Mouse (Mus musculus): Measurements from ENCODE around the gene Dnajb3.
A peak's percentile ranks its signal among the peaks of the same experiment; 100 is the strongest.

Gene Dnajb3

DNA sequence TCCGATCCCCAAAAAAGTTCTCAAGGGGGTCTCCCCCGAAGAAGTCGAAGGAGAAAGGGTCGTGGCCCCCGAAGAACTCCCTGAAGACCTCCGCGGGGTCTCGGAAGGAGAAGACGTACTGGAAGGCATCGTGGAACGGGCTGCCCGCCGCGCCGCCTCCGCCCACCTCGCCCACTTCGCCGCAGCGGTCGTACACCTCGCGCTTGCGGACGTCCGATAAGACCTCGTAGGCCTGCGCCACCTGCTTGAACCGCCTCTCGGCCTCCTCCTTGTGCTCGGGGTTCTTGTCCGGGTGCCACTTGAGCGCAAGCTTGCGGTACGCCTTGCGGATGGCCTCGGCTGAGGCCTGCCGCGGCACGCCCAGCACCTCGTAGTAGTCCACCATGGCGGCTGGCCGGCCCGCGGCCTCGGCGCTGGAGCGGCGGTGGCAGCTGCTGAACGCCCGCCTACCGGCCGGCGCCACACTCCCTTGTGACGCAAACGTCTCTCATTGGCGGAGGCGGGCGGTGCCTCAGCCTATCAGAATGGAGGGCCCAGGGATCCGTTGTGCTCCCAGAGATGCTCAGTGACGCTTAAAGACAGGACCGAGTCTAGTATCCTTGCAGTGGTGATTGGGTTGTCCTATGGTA lies at the start of gene Dnajb3:
TSS of gene Dnajb3 (minus strand) at position 489 of the 629 bp plus-strand sequence.
- no peak for DNase-seq (ENCODE audit: low read depth, low spot score)

DNA sequence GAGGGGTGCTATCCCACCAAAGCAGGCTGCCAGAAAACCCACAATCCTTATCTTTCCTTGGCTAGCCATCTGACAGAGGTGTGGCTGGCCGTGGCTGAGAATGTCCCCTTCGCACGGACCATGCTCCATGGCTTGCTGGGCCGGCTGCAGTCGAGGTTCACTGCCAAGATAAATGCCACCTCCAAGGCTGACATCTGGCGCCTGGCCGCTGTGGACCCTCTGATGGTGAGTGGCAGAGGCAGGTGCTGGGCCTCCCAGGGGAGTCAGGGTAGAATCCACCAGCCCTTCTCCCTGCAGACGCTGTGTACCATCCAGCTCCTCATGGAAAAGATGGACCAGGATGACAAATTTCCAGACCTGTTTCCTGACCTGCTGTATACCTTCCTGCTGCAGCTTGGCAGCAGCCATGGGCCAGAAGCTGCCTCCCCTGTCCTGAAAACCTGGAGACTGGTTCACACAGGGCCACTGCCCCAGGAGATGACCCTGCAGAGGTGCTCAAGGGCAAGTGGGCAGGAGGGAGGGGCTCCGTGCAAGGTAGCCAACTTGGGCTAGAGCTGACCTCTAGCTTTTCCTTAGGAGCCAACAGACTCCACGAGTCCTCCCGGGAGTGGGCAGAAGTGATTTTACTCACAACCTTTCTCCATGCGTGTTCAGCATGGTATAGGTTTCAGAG lies 49.3 kb upstream of the Dnajb3 start:
- no peak for DNase-seq (ENCODE audit: low read depth, low spot score)

DNA sequence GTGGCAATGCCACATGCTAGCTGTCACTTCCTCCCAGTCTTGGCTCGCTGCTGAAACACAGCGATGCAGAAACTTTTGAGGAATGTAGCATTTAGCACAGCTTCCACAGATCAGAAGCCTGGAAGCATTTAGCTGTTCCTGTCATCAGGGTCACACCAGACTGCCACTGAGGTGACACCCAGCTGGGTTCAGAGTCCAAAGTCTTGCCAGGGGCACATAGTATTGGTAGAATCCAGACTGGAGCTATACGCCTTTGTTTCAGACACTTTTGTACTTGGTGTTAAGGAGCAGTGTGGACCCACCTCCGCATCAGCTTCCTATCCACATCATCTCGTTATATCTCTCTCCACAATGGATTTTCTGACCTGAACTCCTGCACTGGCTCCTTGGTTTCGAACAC lies 48.0 kb upstream of the Dnajb3 start:
- no peak for DNase-seq (ENCODE audit: low read depth, low spot score)

DNA sequence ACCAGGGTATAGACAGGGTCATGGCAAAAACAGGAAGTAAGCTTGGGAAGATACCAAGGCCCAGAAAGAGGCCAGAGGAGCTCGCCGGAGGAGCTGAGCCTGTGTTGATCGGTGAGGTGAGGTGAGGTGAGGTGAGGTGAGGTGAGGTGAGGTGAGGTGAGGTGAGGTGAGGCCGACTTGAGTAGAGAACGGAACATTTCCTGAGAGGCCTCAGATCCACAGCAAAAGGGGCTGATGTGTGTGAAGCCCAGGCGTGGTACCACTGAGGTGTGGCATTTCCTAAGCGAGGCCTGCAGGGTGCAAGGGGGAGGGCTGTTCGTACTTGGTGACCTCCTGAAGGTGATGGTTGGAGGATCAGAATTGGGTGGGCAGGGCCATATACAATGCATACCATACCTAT lies 47.5 kb upstream of the Dnajb3 start:
- peak; percentile 86 for DNase-seq (ENCODE audit: low read depth, low spot score)

DNA sequence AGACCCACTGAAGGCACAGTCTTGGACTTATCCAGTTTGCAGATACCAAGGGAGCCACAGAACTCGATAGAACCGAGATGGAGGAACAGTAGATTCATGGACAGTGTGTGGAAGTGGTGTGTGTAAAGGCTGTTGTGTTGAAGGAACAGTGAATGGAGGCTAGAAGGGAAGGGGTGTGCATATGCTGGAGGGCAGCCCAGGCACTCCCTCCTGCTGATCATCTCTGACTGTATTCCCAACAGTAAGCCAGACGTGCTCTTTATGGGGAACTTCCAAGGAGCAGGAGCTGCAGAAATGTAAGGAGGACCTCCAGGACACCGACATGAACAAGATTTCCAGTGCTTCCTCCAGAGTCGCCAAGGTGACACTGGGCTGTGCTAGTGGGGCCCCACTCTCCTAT lies 44.4 kb upstream of the Dnajb3 start:
- no peak for DNase-seq (ENCODE audit: low read depth, low spot score)

DNA sequence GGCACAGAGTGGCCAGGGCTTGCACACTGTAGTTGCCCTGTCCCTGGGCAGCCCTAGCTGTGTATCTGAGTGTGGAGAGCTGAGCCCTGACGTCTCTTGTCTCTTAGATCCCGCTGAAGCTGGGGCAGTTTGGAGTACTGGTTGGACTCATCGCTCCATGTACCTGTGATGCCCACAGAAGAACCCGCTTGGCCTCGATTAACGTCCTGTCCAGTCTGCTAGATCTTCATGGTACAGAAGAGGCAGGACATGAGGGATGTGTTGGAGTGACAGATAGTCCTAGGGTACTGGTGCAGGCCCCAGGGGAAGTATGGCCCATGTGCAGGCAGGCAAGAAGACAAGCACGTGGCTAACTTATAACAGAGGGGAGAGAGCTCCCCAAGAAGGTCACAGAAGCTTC lies 44.0 kb upstream of the Dnajb3 start:
- no peak for DNase-seq (ENCODE audit: low read depth, low spot score)

DNA sequence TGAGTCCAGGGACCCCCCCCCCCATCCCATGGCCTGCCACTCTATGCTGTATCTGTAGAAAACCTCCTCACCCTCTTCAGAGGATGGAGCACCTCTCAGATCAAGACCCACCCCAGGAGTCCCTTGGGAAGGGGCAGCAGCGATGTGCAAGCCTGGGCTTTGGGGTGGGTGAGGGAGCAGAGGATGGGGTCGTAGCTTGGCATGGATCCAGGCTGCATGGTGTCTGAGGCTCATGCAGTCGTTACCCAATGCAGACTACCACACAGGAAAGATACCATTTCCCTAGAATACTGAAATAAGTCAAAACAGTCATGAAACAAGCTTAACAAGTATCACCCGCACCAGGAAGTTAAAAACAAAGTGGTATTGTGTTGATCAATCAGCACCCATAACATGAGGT lies 43.1 kb upstream of the Dnajb3 start:
- no peak for DNase-seq (ENCODE audit: low read depth, low spot score)

DNA sequence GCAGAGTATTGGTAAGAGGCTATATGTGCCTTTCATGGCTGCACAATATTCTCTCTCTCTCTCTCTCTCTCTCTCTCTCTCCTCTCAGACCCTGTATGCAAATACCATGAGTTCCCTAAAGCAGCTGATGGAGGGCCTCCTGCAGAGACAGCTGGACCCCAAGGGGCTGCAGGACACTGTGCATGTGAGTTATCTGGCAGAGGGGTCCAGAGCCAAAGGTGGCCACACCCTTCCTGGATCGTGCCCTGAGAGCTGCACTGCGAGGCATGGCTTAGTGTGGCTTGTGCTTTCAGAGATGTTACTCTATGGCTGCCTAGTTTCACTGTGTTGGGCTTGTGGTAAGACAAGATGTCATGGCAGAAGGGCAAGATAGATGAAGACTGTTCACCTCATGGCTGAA lies 42.1 kb upstream of the Dnajb3 start:
- DNase-seq (ENCODE audit: low read depth, low spot score): no peak

DNA sequence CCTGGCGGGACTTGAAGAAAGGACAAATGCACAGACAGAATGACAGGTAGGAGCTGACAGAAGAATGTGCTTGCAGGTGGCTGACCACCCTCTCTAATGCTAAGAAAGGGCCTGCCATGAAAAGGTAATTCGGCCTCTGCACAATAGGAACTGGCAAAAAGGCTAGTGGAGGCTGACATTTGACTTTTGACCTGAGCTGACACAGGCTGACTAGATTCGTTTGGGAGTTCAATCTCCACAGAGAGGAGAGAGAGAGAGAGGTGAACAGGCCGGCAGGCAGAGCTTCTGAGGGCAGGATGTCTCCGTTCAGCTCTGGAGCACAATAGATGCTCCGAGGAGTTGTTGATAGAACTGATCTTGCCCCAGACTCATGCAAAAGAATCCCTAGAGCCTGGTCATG lies 40.8 kb upstream of the Dnajb3 start:
- no peak for DNase-seq (ENCODE audit: low read depth, low spot score)

DNA sequence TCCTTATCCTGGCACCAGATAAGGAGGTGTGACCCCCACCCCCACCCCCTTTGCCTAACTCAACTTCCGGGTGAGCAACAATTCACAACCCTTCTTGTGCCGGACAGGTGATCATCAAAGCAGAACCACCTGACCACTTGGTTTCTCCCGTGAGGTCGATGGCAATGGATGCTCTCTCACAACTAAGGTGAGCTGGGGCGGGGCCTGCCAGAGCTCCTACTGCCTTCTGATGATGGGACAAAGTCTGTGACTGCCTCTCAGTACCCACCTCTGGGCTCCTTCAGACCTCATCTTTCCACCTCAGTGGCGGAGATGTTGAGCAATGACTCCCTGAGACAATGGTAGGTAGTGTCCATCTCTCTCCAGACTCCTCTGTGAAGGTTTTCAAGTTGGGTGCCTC lies 40.3 kb upstream of the Dnajb3 start:
- DNase-seq (ENCODE audit: low read depth, low spot score): no peak

DNA sequence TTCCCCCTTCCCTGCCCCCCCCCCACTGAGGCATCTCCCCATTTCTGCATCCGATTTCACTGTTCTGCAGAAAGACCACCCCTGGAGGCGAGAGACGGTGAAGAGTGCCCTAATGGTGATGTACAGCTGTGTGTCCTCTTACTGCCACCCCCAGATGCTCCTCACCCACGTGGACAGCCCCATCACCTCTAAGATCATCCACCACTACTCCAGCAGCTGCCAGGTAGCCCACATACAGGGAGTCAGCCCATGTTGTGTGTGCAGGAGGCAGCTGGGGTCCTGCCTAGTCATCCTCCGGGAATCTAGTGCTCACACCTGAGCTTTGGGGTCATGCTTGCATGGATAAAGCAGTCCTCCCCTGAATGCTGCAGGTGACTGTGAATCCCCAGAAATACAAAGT lies 38.3 kb upstream of the Dnajb3 start:
- no peak for DNase-seq (ENCODE audit: low read depth, low spot score)

DNA sequence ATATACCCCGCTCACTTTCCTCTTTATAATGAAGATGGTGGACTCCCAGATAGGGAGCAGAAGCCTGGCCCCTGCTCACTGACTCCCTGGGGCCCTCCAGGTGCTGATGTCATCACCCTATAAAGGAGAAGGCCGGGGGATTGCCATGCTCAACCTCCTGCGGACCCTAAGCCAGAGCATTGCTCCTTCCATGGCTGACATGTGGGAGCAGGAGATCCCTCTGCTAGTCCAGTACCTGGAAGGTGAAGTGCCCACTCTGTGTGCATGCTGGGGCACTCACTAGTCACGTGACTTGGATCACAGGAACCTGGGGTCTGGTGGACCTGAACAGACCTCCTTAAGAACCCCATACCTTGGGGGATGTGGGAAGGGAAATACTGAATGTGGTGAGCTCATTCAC lies 35.0 kb upstream of the Dnajb3 start:
- no peak for DNase-seq (ENCODE audit: low read depth, low spot score)

DNA sequence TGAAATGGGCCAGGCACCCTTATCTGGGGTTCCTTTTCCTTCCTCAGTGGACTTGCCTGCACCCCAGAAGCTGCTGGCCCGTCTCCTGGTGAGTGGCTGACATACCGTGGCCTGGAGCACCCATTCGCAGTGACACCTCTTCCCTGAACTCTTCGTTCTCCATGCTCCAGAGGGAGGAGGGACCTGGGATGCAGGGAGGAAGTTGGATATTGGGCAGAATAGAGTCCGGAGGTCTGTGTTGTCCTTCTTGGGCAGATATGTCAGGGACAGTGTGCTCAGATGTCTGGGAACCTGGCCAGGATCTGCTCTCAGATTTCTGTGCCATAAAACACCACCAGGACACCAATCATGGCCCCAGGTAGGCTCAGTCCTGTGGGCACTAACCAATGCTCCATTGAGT lies 34.5 kb upstream of the Dnajb3 start:
- DNase-seq (ENCODE audit: low read depth, low spot score): no peak

DNA sequence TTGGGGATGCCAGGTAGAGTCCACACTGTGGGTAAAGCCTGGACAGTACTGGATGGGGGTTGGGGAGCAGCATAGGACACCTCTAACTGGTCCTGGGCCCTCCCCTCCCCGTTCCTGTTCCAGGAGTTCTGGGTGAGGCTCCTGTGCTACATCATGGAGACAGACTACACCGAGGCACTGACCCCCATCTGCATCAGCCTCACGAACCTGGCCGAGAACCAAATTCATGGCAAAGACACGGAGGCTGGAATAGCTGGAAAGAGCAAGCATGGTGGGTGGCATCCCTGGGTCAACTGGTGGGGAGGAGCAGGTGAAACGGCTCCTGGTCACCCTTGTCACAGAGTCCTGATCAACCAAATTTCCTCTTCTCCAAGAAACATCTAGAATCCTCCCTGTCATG lies 33.2 kb upstream of the Dnajb3 start:
- DNase-seq (ENCODE audit: low read depth, low spot score): no peak

DNA sequence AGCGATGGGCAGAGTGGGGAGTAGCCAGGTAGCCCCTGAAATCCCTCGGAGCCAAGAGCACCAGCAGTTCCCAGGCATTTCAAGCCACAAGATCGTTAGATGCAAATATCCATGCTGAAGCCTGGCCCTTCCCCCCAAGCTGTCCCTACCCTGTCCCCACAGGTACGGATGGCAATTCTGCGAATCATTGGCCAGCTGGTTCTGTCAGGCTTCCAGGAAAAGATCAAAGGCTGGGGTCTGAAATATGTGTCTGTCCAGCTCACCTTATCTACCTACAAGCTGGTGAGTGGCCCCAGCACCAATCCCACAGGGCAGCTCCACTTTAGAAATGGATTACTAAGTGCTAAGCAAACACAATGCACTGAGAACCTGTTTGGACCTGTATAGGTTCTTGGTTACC lies 31.7 kb upstream of the Dnajb3 start:
- no peak for DNase-seq (ENCODE audit: low read depth, low spot score)

DNA sequence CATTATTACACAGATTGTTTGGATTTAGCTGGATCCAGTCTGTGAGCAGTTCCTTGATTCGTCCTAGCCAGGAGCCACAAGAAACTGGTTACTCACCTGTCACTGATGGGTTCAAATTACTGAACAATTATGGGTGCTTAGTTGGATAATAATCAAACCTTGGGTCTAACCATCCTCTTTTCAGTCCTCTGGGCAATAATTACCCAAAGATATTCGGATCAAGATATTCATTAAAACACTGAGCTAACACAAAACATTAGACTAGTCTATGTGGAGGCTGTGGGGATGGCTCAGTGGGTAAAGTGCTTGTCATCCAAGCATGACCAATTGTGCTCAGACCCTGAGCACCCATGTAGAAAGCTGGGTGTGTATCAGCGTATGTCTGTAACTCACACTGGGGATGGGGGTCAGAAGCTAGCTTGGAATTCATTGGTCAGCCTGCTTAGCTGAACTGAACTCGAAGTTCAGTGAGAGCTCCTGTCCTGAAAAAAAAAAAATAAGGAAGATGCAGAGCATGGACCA lies 30.4 kb upstream of the Dnajb3 start:
- DNase-seq (ENCODE audit: low read depth, low spot score): no peak

DNA sequence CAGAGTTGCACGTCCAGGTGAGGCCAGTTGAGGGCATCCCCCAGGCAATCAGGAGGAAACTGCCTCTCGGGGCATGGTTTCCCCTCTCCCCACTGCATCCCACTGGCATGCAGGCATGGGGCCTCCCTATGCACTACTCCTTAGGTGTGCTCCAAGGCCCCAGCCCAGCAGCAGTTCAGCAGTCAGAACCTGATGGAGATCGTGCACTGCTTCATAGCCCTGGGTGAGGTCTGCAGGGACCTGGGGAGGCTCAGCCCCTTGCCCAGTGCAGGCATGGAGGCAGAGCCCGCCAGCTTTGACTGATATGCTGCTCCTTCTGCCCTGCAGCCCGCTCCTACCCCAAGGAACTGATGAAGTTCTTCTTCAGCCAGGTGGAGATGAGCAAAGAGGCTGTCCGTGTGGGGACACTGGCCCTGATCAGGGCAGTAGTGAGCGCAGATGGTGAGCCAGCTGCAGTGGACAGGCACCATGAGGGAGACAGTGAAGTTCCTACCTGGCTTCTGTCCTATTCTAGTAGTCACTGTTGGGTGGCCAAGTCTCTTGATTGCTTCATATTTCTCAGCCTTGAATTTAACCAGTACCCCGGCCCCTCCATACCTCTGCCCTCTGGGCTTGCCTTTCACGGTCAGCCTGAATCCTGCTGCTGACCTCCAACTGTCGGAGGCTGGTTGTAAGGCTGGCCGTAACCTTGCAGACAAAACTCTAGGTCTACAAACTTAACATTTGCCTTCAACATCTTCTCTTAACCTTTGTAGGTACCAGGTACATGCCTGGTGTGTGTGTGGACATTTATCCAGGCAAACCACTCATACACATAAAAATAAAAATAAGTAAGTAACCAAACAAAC lies 29.7 kb upstream of the Dnajb3 start:
- no peak for DNase-seq (ENCODE audit: low read depth, low spot score)

DNA sequence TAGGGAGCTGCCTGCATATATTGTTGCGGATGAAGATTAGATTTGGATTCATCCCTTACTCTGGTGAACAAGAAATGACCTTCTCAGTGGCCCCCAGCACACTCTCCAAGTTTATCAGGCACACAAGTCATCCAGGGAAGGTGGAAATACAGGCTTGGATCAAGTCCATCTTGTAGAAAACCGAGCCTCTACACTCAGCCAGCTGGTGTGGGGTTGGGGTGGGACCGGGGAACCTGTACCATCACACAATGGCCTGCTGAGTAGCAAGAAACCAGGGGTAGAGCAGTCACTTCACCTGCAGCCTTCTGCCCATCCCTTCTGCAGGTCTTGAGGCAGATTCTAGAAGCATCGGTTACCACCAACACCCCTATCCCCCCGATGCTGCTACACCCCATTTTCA lies 29.1 kb upstream of the Dnajb3 start:
- no peak for DNase-seq (ENCODE audit: low read depth, low spot score)

DNA sequence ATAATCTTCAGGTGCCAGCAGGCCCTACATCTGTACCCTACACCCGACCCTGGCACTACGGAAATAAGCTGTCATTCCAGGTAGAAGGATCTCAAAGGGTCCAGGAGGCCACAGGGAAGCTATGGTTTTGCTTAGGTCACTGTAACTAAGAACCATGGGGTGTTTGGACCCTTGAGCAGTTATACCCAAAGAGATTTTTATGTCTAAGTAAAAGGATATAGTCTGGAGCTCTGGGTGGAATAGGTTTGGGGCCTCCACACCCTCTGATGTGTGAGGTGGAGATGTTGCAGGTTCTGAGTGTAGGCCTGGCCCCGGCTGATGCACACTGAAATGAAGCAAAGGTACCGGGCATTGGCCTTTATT lies 28.6 kb upstream of the Dnajb3 start:
- no peak for DNase-seq (ENCODE audit: low read depth, low spot score)

DNA sequence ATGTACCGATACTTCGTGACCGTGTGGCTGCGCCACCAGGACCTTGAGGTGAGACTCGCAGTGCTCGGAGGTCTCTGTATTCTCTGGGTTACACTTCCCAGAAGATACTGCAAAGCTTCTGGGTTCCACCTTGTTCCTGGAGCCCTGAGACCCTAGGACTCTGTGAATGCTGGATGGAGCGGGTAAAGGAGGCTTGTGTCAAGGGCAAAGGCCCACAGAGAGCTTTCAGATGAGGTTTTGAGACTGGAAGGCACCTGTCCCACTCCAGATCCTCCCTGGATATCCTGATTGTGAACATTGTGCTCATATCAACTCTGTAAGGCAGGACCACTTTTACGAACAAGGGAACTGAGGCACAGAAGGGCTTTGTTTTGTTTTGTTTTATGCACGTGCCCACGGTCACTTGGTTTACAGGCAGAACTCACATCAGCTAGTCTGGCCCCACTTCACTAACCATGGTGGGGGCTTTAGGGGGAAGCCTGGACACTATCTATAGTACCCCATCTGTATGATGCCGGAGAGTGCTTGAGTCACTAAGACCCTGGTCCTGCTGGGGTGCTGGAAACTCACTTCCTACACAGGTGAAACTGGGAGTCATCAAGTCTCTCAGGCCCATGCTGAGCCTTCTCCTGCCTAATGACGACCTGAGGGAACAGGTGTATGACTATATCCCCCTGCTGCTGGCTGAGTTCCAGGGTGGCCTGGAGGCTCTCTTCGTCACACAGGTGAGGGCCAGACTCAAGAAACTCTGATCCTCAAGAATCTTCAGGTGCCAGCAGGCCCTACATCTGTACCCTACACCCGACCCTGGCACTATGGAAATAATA lies 28.1 kb upstream of the Dnajb3 start:
- no peak for DNase-seq (ENCODE audit: low read depth, low spot score)

DNA sequence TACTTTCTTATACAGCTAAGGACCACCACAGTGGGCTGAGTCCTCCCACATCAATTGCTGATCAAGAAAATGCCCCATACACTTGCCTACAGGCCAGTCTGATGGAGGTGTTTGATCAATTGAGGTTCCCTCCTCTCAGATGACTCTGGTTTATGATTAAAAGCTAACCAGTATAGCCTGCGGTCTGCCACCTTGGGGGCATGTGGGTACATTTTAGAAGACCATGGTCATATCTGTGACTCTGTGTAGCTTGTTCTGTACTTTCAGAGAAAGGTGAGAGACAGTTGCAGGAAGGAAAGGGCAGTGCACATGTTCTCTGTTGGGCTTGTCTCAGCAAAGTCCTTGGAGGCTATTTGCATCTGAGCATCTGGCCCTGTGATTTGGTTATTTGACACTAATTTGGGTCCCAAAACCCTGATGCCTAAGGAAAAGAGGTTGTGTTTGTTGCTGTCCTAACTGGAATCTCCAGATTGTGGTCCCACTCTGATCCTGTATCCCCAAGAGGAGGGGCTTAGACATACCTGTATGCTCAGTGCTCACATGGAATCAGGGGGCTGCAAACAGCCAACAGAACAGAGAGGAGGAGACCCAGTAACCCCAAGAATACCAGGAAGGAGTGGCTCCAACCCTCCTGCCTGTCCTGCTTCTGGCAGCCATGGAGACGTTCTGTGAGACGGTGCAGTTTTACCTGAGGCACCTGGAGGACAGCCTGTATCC lies 27.2 kb upstream of the Dnajb3 start:
- DNase-seq (ENCODE audit: low read depth, low spot score): no peak
